Mouse (Mus musculus) stomach, postnatal 0 days (tissue): Measurements from ENCODE around the gene Mon2. TPM values are rescaled to one million over a fixed set of nuclear protein-coding genes. Genes with fewer than 3 reads are reported as not detected.
"Not testable (repeated sequence)": the region's sequence is repeated elsewhere in the genome, so short reads cannot be mapped to it uniquely, and the experiment has no call there.

Source experiments
- ATAC-seq: fragments of 200-750 bp; cut with Nextera tagmentation; 2 replicates; pipeline ENCODE4 v1.8.0; 2017; ENCODE audit not compliant: low FRiP score, low TSS enrichment
- DNase-seq: peaks from one replicate; pipeline ENCODE4 v3.0.0-alpha.2; 2016; ENCODE audit warnings: low spot score
- H3K27ac ChIP-seq: fragments of 300-500 bp; sonication (generic); replicated peaks from 2 replicates; pipeline ENCODE4 v1.5.1; 2014; ENCODE audit warnings: mild to moderate bottlenecking, control low read depth
- H3K27me3 ChIP-seq: fragments of 300-500 bp; sonication (generic); 2 replicates; pipeline ENCODE4 v1.6.1; 2014; ENCODE audit warnings: low read length; ENCODE audit not compliant: control insufficient read depth, insufficient read depth
- H3K36me3 ChIP-seq: fragments of 300-500 bp; sonication (generic); 2 replicates; pipeline ENCODE4 v1.6.1; 2014; ENCODE audit warnings: low read length, mixed read lengths; ENCODE audit not compliant: control insufficient read depth, insufficient read depth
- H3K4me1 ChIP-seq: fragments of 300-500 bp; sonication (generic); replicated peaks from 2 replicates; pipeline ENCODE4 v1.6.1; 2014; ENCODE audit warnings: antibody characterized with exemption; ENCODE audit not compliant: control insufficient read depth, insufficient read depth
- H3K4me2 ChIP-seq: fragments of 300-500 bp; sonication (generic); replicated peaks from 2 replicates; pipeline ENCODE4 v1.6.1; 2014; ENCODE audit warnings: low read depth, mild to moderate bottlenecking, control low read depth, moderate library complexity
- H3K4me3 ChIP-seq: fragments of 300-500 bp; sonication (generic); 2 replicates; pipeline ENCODE4 v1.5.1; 2014; ENCODE audit warnings: low read depth, low read length, control low read depth
- H3K9ac ChIP-seq: fragments of 300-500 bp; sonication (generic); 2 replicates; pipeline ENCODE4 v1.6.1; 2014; ENCODE audit warnings: mild to moderate bottlenecking, low read length, control low read depth, mixed read lengths
- H3K9me3 ChIP-seq: fragments of 300-500 bp; sonication (generic); 2 replicates; pipeline ENCODE4 v1.6.1; 2016; ENCODE audit warnings: low read length; ENCODE audit not compliant: control insufficient read depth
- CTCF ChIP-seq: IDR thresholded peaks from 2 replicates; pipeline ENCODE4 v1.5.1; 2016; ENCODE audit warnings: antibody characterized with exemption, low read depth, mild to moderate bottlenecking, moderate library complexity
- EP300 ChIP-seq: optimal IDR thresholded peaks from 2 replicates; pipeline ENCODE3; 2016; ENCODE audit warnings: antibody characterized with exemption
- WGBS: fragments of 180-500 bp; shearing (Covaris S2); extraction: QIAGEN DNeasy Blood & Tissue Kit; methylation state at CpG from one replicate; pipeline ENCODE4 v1.1.7; 2014; 5-methylcytosine and 5-hydroxymethylcytosine counted together
- polyA plus RNA-seq: library from polyadenylated mRNA; unstranded; fragments of >200 nt; fragmentation: Nextera tagmentation; extraction: Ambion mirVana; gene quantifications from 2 replicates; pipeline ENCODE4 v1.2.1, GENCODE M21; 2015

Gene Mon2
- polyA plus RNA-seq, 1 experiment from 2014 or later: 15.9 TPM

- DNase-seq (no peak), ATAC-seq (no peak)
- TF ChIP-seq EP300 (no peak), CTCF (no peak)
Measured at GRCm38 (mm10) chr10:122979356-122979755, 96.9 kb downstream of the Mon2 start.

GRCm38 (mm10) chr10:122976038-122976437 lies 100.3 kb downstream of the Mon2 start:
- 73% methylated on average over 9 of the region's 9 CpGs for WGBS

More at GRCm38 (mm10) chr10:122979356-122979755, 96.9 kb downstream of the Mon2 start:
- no peak overlapping the region for H3K4me3 ChIP-seq
- no peak overlapping the region for H3K4me2 ChIP-seq
- H3K9ac ChIP-seq: no peak overlapping the region
- H3K27ac ChIP-seq: no peak overlapping the region
- no peaks in the 10 kb centered on the region for H3K4me1 ChIP-seq
- no peaks in the 10 kb centered on the region for H3K27me3 ChIP-seq
- no peaks in the 10 kb centered on the region for H3K9me3 ChIP-seq
- H3K36me3 ChIP-seq: peaks cover 8% of the 10 kb centered on the region; the same call in 1 of the 2 replicates

GRCm38 (mm10) chr10:122973241-122973640 lies 103.1 kb downstream of the Mon2 start:
- H3K4me2 ChIP-seq: no peak overlapping the region
- no peaks in the 10 kb centered on the region for H3K9me3 ChIP-seq
- no peaks in the 10 kb centered on the region for H3K4me1 ChIP-seq
- DNase-seq (no peak), ATAC-seq (no peak)
- no peaks in the 10 kb centered on the region for H3K27me3 ChIP-seq
- no peaks in the 10 kb centered on the region for H3K36me3 ChIP-seq
- no peak overlapping the region for H3K4me3 ChIP-seq
- TF ChIP-seq EP300: no peak
- TF ChIP-seq CTCF: no peak
- no peak overlapping the region for H3K27ac ChIP-seq
- no peak overlapping the region for H3K9ac ChIP-seq

More at GRCm38 (mm10) chr10:122976038-122976437, 100.3 kb downstream of the Mon2 start:
- no peak for TF ChIP-seq EP300
- H3K4me2 ChIP-seq: no peak overlapping the region
- peaks cover 6% of the 10 kb centered on the region; the same call in 1 of the 2 replicates for H3K36me3 ChIP-seq
- H3K4me3 ChIP-seq: no peak overlapping the region
- H3K9ac ChIP-seq: no peak overlapping the region
- DNase-seq (no peak), ATAC-seq (no peak)
- H3K9me3 ChIP-seq: no peaks in the 10 kb centered on the region
- no peak overlapping the region for H3K27ac ChIP-seq
- no peaks in the 10 kb centered on the region for H3K4me1 ChIP-seq
- no peaks in the 10 kb centered on the region for H3K27me3 ChIP-seq

GRCm38 (mm10) chr10:122970188-122970587 lies 106.1 kb downstream of the Mon2 start:
- 83% methylated on average over 7 of the region's 7 CpGs for WGBS
- Histone ChIP-seq H3K27me3 (no peaks in the 10 kb centered on the region), H3K4me2 (no peak overlapping the region), H3K4me1 (no peaks in the 10 kb centered on the region), H3K27ac (no peak overlapping the region), H3K9ac (no peak overlapping the region), H3K36me3 (no peaks in the 10 kb centered on the region), H3K9me3 (no peaks in the 10 kb centered on the region), H3K4me3 (no peak overlapping the region)
- ATAC-seq (no peak), DNase-seq (no peak)
- TF ChIP-seq EP300: no peak
- no peak for TF ChIP-seq CTCF

- 33% methylated on average over 7 of the region's 7 CpGs for WGBS
- Histone ChIP-seq H3K9me3 (no peaks in the 10 kb centered on the region), H3K36me3 (no peaks in the 10 kb centered on the region), H3K4me3 (no peak overlapping the region), H3K4me1 (no peaks in the 10 kb centered on the region; the same call in 1 of the 2 replicates), H3K27me3 (no peaks in the 10 kb centered on the region), H3K27ac (no peak overlapping the region), H3K9ac (no peak overlapping the region), H3K4me2 (no peak overlapping the region)
- DNase-seq: no peak
- ATAC-seq: peak; percentile 81
- no peak for TF ChIP-seq CTCF
- TF ChIP-seq EP300: no peak
Measured at GRCm38 (mm10) chr10:122966421-122966820, 109.9 kb downstream of the Mon2 start.

GRCm38 (mm10) chr10:122965650-122966049 lies 110.7 kb downstream of the Mon2 start:
- WGBS: 93% methylated on average over 4 of the region's 5 CpGs

More at GRCm38 (mm10) chr10:122965650-122966049, 110.7 kb downstream of the Mon2 start:
- not testable (repeated sequence) for H3K27ac ChIP-seq, H3K36me3 ChIP-seq, ATAC-seq, H3K27me3 ChIP-seq, H3K4me3 ChIP-seq, H3K9me3 ChIP-seq, H3K4me1 ChIP-seq, H3K4me2 ChIP-seq, DNase-seq, H3K9ac ChIP-seq
